Mouse (Mus musculus) erythroblast, embryonic 14.5 days (primary cell): ENCODE results near the gene Gopc.

Experiments used
- GATA1 ChIP-seq: IDR thresholded peaks from 2 replicates; pipeline ENCODE4 v1.6.1; 2012; ENCODE audit warnings: low read length, inconsistent platforms, mixed read lengths
- TAL1 ChIP-seq: IDR thresholded peaks from 3 replicates; pipeline ENCODE4 v1.6.1; 2012; ENCODE audit warnings: low read length, inconsistent platforms, mixed read lengths

- TF ChIP-seq TAL1 (no peak), GATA1 (no peak)
Observed at GRCm38 (mm10) chr10:52384823-52385610, 3.1 kb upstream of the Gopc start.
